Mouse (Mus musculus) 3134 (cell line): ENCODE measurements around the gene Celf2.

Experiments
- DNase-seq: peaks from one replicate; pipeline ENCODE4 v3.0.0-alpha.2; 2011; ENCODE audit warnings: low spot score; ENCODE audit not compliant: insufficient read length; ENCODE audit errors: extremely low read depth

Celf2 gene

GRCm38 (mm10) chr2:7043770-7044459 is 465.4 kb downstream of the Celf2 start:
- DNase-seq, result no peak

- DNase-seq, result no peak
Measured at GRCm38 (mm10) chr2:7040940-7041339, 468.4 kb downstream of the Celf2 start.

- no peak for DNase-seq
Measured at GRCm38 (mm10) chr2:7038991-7039390, 470.4 kb downstream of the Celf2 start.

- DNase-seq, result no peak
Measured at GRCm38 (mm10) chr2:7031389-7031788, 478.0 kb downstream of the Celf2 start.

- DNase-seq, result no peak
Measured at GRCm38 (mm10) chr2:7026737-7027136, 482.6 kb downstream of the Celf2 start.

- DNase-seq, result no peak
Measured at GRCm38 (mm10) chr2:7025594-7025993, 483.8 kb downstream of the Celf2 start.

GRCm38 (mm10) chr2:7022184-7022583 is 487.2 kb downstream of the Celf2 start:
- no peak for DNase-seq

- DNase-seq, result no peak
Measured at GRCm38 (mm10) chr2:7017384-7018113, 491.8 kb downstream of the Celf2 start.

GRCm38 (mm10) chr2:7013126-7013525 is 496.2 kb downstream of the Celf2 start:
- peak; percentile 34 for DNase-seq

GRCm38 (mm10) chr2:7006816-7007215 is 502.5 kb downstream of the Celf2 start:
- no peak for DNase-seq

- peak; percentile 41 for DNase-seq
Measured at GRCm38 (mm10) chr2:7001967-7002366, 507.4 kb downstream of the Celf2 start.

- DNase-seq, result no peak
Measured at GRCm38 (mm10) chr2:6991010-6991421, 518.3 kb downstream of the Celf2 start.

- DNase-seq, result no peak
Measured at GRCm38 (mm10) chr2:6985706-6986105, 523.7 kb downstream of the Celf2 start.

GRCm38 (mm10) chr2:6983902-6984301 is 525.5 kb downstream of the Celf2 start:
- DNase-seq, result no peak

GRCm38 (mm10) chr2:6976300-6976699 is 533.1 kb downstream of the Celf2 start:
- no peak for DNase-seq

- no peak for DNase-seq
Measured at GRCm38 (mm10) chr2:6969228-6969627, 540.1 kb downstream of the Celf2 start.

GRCm38 (mm10) chr2:6965243-6965642 is 544.1 kb downstream of the Celf2 start:
- DNase-seq, result no peak

- DNase-seq, result no peak
Measured at GRCm38 (mm10) chr2:6950702-6951101, 558.7 kb downstream of the Celf2 start.

GRCm38 (mm10) chr2:6945638-6946415 is 563.5 kb downstream of the Celf2 start:
- no peak for DNase-seq

- no peak for DNase-seq
Measured at GRCm38 (mm10) chr2:6943651-6944050, 565.7 kb downstream of the Celf2 start.

- no peak for DNase-seq
Measured at GRCm38 (mm10) chr2:6942635-6943390, 566.5 kb downstream of the Celf2 start.
